ENCODE assay signal across 15 mouse cellular contexts in the genomic region with DNA sequence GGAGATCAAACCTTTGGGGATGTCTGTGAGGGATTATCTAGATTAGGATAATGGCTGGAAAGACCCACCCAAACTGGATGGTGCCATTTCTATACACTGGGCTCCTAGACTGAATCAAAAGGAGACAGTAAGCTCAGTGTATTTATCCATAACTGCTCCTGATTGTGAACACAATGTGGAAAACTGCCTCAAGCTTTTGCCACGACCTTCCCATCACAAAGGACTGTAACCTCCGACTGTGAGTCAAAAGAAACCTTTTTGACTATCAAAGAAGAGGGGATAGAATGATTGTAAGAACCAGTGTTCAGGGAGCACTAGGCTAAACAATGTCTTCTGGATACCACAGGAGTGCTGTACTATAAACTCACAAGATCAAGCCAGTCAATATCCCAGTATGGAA.
"Had no signal": no experiment of that assay in that cellular context is flagged by ENCODE, and none has a peak within 500 bp of the region (broad histone marks: within the 10 kb centered on the region; RNA-seq: fewer than 3 reads in every experiment).

No protein-coding gene starts in this region.

- ATAC-seq: intestine, embryonic 16.5 days had no signal

- H3K36me3 ChIP-seq: lung, embryonic 15.5 days had no signal

- H3K4me3 ChIP-seq: left cerebral cortex, adult 2 months; lung, embryonic 15.5 days had no signal

- H3K4me1 ChIP-seq: lung, embryonic 15.5 days had no signal

- H3K27ac ChIP-seq: kidney, postnatal 0 days; left cerebral cortex, adult 2 months; lung, embryonic 15.5 days had no signal

- H3K9ac ChIP-seq: lung, embryonic 15.5 days had no signal

- DNase-seq: kidney, adult 18-20 months; kidney, adult 9 months; kidney, postnatal 36 days; layer of hippocampus, postnatal 36 days; lung, adult 18-20 months; lung, postnatal 10 days; lung, postnatal 36 days; midbrain, embryonic 14.5 days; thymus, adult 18-20 months; thymus, postnatal 36 days had no signal

- H3K9me3 ChIP-seq: lung, embryonic 15.5 days had no signal

- H3K4me2 ChIP-seq: lung, embryonic 15.5 days; midbrain, embryonic 11.5 days had no signal
